Mouse (Mus musculus) embryonic facial prominence, embryonic 13.5 days (tissue): Measurements from ENCODE around the gene Fam126a. TPM values are rescaled to one million over a fixed set of nuclear protein-coding genes. Genes with fewer than 3 reads are reported as not detected.
"Not testable (repeated sequence)": the region's sequence is repeated elsewhere in the genome, so short reads cannot be mapped to it uniquely, and the experiment has no call there.

Source experiments
- ATAC-seq: fragments of 200-750 bp; cut with Nextera tagmentation; 2 replicates; pipeline ENCODE4 v1.8.0; 2017; ENCODE audit warnings: low read depth; ENCODE audit not compliant: insufficient number of reproducible peaks, insufficient read depth, low FRiP score, low TSS enrichment
- H3K27ac ChIP-seq: fragments of 300-500 bp; sonication (generic); 2 replicates; pipeline ENCODE4 v1.5.1; 2015; ENCODE audit warnings: moderate library complexity, mild to moderate bottlenecking, inconsistent platforms
- H3K27me3 ChIP-seq: fragments of 300-500 bp; sonication (generic); 2 replicates; pipeline ENCODE4 v1.6.1; 2015; ENCODE audit warnings: mild to moderate bottlenecking, inconsistent platforms
- H3K36me3 ChIP-seq: fragments of 300-500 bp; sonication (generic); 2 replicates; pipeline ENCODE4 v1.6.1; 2015; ENCODE audit warnings: mild to moderate bottlenecking, inconsistent platforms
- H3K4me1 ChIP-seq: fragments of 300-500 bp; sonication (generic); 2 replicates; pipeline ENCODE4 v1.6.1; 2015; ENCODE audit warnings: inconsistent platforms
- H3K4me2 ChIP-seq: fragments of 300-500 bp; sonication (generic); 2 replicates; pipeline ENCODE4 v1.6.1; 2015; ENCODE audit warnings: moderate library complexity, mild to moderate bottlenecking, inconsistent platforms
- H3K4me3 ChIP-seq: fragments of 300-500 bp; sonication (generic); 2 replicates; pipeline ENCODE4 v1.5.1; 2015; ENCODE audit warnings: mild to moderate bottlenecking, inconsistent platforms
- H3K9ac ChIP-seq: fragments of 300-500 bp; sonication (generic); 2 replicates; pipeline ENCODE4 v1.6.1; 2015; ENCODE audit warnings: mild to moderate bottlenecking, inconsistent platforms
- H3K9me3 ChIP-seq: fragments of 300-500 bp; sonication (generic); 2 replicates; pipeline ENCODE4 v1.6.1; 2016; ENCODE audit warnings: inconsistent platforms
- WGBS: fragments of 180-500 bp; shearing (Covaris S2); methylation state at CpG from one replicate; pipeline ENCODE4 v1.1.7; 2015; ENCODE audit warnings: mixed read lengths; 5-methylcytosine and 5-hydroxymethylcytosine counted together
- polyA plus RNA-seq: library from polyadenylated mRNA; unstranded; fragments of >200 nt; fragmentation: Nextera tagmentation; extraction: Ambion mirVana; gene quantifications from 2 replicates; pipeline ENCODE4 v1.2.1, GENCODE M21; 2015

Gene Fam126a
- polyA plus RNA-seq, 1 experiment from 2014 or later = 27.1 TPM

DNA sequence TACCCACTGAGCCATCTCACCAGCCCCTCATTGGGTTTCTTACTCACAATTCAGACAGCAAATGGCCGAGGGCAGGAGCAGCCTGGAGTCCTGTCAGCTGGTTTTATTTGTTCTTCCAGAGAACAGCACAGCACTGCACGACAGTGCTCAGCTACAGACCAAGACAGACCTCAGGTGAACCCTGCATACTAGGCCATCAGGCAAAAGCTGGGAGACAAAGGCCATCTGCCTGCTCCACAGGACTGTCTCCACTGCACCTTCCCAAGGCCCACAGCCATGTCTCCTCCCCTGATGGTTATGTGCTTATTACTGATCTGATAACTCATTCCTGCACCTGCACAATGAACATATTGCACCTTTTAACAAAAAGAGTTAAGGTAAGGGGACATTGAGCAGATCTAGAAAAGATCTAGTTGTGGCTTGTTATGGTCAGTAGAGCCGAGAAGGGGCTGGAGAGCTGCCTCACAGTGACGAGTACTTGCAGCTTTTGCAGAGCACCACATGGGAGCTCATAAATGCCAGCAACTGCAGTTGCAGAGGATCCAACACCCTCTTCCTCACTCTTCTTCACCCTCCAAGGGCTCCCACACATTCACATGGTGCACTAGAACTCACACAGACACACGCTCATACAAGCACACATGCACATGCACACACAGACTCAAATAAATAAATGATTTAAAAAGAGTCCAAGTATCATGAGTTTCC lies 137.2 kb downstream of the Fam126a start:
- 78% methylated on average over 5 of the region's 5 CpGs for WGBS

DNA sequence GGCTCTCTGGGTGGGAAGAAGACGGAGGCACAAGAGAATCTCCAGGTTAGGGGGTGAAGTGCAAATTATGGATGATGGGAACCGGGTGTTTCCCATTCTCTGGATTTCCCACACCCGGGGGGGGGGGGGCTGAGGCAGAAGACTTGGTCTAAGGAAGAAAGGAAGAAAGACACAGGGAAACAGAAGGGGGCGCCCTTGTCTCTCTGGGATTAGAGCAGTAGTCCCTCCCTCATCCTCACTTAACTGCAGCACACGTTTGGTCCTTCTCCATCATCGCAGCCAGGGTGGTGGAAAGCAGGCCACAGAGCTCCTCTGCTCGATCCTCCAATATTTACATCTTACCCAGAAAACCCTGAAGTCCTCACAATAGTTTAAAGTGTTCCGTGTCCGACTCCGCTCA lies 139.8 kb downstream of the Fam126a start:
- Histone ChIP-seq H3K9me3 (no peaks in the 10 kb centered on the region), H3K36me3 (no peaks in the 10 kb centered on the region), H3K4me3 (no peak overlapping the region), H3K4me1 (no peaks in the 10 kb centered on the region), H3K9ac (no peak overlapping the region), H3K27ac (no peak overlapping the region), H3K4me2 (no peak overlapping the region), H3K27me3 (peaks cover 3% of the 10 kb centered on the region; the same call in 1 of the 2 replicates)
- ATAC-seq = no peak
- 43% methylated on average over 10 of the region's 10 CpGs for WGBS

More for the DNA sequence above, 137.2 kb downstream of the Fam126a start:
- ATAC-seq = no peak
- Histone ChIP-seq H3K9me3 (no peaks in the 10 kb centered on the region), H3K9ac (no peak overlapping the region), H3K4me1 (no peaks in the 10 kb centered on the region), H3K27me3 (peaks cover 3% of the 10 kb centered on the region; the same call in 1 of the 2 replicates), H3K27ac (no peak overlapping the region), H3K4me3 (no peak overlapping the region), H3K36me3 (no peaks in the 10 kb centered on the region), H3K4me2 (no peak overlapping the region)

DNA sequence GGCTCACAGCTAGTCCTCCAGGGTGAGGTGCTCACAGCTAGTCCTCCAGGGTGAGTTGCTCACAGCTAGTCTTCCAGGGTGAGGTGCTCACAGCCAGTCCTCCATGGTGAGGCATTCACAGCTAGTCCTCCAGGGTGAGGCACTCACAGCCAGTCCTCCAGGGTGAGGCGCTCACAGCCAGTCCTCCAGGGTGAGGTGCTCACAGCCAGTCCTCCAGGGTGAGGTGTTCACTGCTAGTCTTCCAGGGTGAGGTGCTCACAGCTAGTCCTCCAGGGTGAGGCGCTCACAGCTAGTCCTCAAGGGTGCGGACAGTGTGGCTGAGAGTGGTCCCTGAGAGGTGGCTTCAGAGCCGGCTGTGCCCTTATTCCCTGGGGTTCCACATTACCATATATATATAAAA lies 141.0 kb downstream of the Fam126a start:
- Histone ChIP-seq H3K36me3 (no peaks in the 10 kb centered on the region), H3K4me2 (no peak overlapping the region), H3K4me1 (no peaks in the 10 kb centered on the region), H3K9me3 (no peaks in the 10 kb centered on the region), H3K27me3 (peaks cover 3% of the 10 kb centered on the region; the same call in 1 of the 2 replicates), H3K27ac (no peak overlapping the region), H3K9ac (no peak overlapping the region), H3K4me3 (no peak overlapping the region)
- WGBS = 82% methylated on average over 4 of the region's 4 CpGs
- no peak for ATAC-seq

DNA sequence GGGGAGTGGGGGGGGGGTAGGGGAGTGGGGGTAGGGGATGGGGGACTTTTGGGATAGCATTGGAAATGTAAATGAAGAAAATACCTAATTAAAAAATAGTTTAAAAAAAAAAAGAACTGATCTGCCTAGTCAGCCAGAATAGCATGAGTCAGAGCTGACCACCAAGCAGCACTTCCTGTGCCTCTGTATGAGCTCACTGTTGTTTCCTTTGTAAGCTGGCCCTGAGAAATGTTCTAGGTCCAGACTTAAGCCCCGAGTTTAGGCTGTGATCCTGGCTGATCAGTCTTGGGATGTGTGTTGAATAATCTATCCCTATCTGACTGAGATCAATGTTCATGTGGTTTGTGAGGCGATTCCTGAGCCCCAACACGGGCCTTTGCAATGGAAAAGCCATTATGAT lies 143.4 kb downstream of the Fam126a start:
- 69% methylated on average over 3 of the region's 3 CpGs for WGBS
- H3K27ac ChIP-seq = no peak overlapping the region
- H3K9ac ChIP-seq = no peak overlapping the region
- no peaks in the 10 kb centered on the region for H3K36me3 ChIP-seq
- no peaks in the 10 kb centered on the region for H3K9me3 ChIP-seq
- no peak for ATAC-seq
- no peak overlapping the region for H3K4me3 ChIP-seq
- peaks cover 3% of the 10 kb centered on the region; the same call in 1 of the 2 replicates for H3K27me3 ChIP-seq
- no peak overlapping the region for H3K4me2 ChIP-seq
- H3K4me1 ChIP-seq = no peaks in the 10 kb centered on the region

DNA sequence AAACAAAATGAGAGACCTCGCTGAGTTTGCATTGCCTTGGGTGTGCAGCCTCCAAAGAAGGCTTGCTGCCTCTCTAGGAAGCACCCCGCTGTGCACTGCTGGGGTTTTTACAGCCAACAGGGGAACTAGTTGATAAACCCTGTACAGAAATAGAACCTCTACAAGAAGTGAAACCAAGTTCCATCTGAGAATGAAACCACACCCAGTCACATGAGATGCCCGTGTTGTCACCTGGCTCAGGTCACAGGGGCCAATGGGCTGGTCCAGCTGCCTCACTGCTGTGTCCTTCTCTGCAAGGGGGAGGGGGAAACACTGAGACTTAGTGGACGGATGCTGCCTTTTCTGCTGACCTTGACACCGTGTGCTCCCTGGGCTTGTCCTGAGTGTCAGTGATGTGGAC lies 156.0 kb downstream of the Fam126a start:
- H3K36me3 ChIP-seq = no peaks in the 10 kb centered on the region
- no peaks in the 10 kb centered on the region for H3K9me3 ChIP-seq
- H3K4me1 ChIP-seq = no peaks in the 10 kb centered on the region
- no peaks in the 10 kb centered on the region for H3K27me3 ChIP-seq
- no peak overlapping the region for H3K4me2 ChIP-seq
- H3K27ac ChIP-seq = no peak overlapping the region
- no peak overlapping the region for H3K9ac ChIP-seq
- ATAC-seq = no peak
- 68% methylated on average over 5 of the region's 5 CpGs for WGBS
- no peak overlapping the region for H3K4me3 ChIP-seq

DNA sequence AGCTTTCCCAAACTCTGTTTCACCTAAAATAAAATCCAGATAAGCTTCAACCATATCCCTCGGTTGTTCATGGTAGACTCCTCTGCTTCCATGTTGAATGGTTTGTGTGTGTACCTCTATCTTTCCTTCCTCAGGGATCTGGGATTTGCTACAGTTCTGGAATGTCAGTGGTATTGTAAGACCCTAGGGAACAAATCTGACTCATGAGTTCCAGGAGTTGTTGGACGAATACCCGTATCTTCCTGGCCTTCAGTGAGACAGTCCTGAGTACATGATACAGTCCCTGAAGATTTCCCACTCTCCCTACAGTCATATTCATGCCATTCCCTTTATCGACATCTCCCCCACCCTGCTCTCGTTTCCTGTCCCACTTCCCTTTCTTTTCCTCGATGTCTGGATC lies 157.9 kb downstream of the Fam126a start:
- Histone ChIP-seq H3K4me2 (no peak overlapping the region), H3K36me3 (no peaks in the 10 kb centered on the region), H3K4me3 (no peak overlapping the region), H3K4me1 (no peaks in the 10 kb centered on the region), H3K9me3 (no peaks in the 10 kb centered on the region), H3K27me3 (no peaks in the 10 kb centered on the region), H3K9ac (no peak overlapping the region), H3K27ac (no peak overlapping the region)
- 76% methylated on average over 6 of the region's 6 CpGs for WGBS
- ATAC-seq = no peak

DNA sequence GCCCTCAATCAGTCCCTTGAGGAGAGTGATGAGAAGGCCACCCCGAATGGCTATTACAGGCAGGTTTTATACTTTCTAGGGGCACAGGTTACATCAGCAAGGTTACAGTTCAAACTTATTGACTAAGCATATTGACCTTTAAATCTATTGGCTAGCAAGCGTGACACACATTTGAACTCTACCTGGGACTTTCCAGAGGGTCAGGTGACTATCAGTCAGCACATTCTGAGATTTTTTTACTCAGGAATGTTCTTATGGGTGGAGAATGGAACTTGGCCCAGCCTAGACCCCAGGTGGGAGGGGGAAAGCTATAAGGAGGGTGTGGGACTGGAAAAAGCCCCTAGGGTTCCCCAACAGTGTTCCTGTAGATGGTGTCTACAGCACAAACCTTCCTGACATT lies 159.2 kb downstream of the Fam126a start:
- H3K36me3 ChIP-seq, H3K27ac ChIP-seq, H3K9me3 ChIP-seq, H3K4me1 ChIP-seq, ATAC-seq, H3K4me2 ChIP-seq, H3K4me3 ChIP-seq, H3K27me3 ChIP-seq, H3K9ac ChIP-seq: not testable (repeated sequence)
- WGBS = 79% methylated on average over 2 of the region's 2 CpGs

DNA sequence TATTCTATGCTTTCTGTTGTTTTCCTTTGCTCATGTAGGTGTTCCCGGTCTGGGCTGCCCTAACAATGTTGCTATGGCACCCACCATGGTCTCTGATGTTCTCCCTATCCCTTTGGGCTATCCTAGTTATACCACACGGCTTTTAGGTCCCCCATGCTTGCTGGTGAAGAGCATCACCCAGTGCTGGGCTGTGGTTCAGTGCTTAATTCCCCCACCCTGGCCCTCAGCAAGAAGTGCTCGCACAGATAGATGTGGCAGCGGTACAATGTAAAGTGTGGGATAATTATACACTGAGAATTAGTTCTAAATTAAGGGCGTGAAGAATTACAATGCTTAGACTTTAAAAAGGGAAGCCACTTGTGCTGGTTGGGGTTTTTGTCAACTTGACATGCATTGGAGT lies 164.5 kb downstream of the Fam126a start:
- Histone ChIP-seq H3K4me1 (no peaks in the 10 kb centered on the region), H3K9ac (no peak overlapping the region), H3K4me3 (no peak overlapping the region), H3K27me3 (no peaks in the 10 kb centered on the region), H3K9me3 (no peaks in the 10 kb centered on the region), H3K36me3 (no peaks in the 10 kb centered on the region), H3K4me2 (no peak overlapping the region), H3K27ac (no peak overlapping the region)
- WGBS = 79% methylated on average over 5 of the region's 5 CpGs
- ATAC-seq = no peak

Other genes starting within 250 kb of the Fam126a start
- 34.9 and 35.2 TPM in 2 replicates for gene Pus7, start 247.0 kb downstream of the Fam126a start, polyA plus RNA-seq
- gene Rint1, start 243.0 kb downstream of the Fam126a start, polyA plus RNA-seq = 48.3 and 48.4 TPM in 2 replicates
- 111 and 123 TPM in 2 replicates for gene Tomm7, start 186.5 kb downstream of the Fam126a start, polyA plus RNA-seq
- gene Klhl7, start 69.9 kb upstream of the Fam126a start, polyA plus RNA-seq = 58.0 and 63.4 TPM in 2 replicates
- 20.2 and 21.0 TPM in 2 replicates for gene Nupl2, start 134.3 kb upstream of the Fam126a start, polyA plus RNA-seq